Mouse (Mus musculus) adrenal gland, adult 2 months (tissue): ENCODE data around the gene Fanci. TPM values are rescaled to one million over a fixed set of nuclear protein-coding genes. Genes with fewer than 3 reads are reported as not detected.

Experiments used
- polyA plus RNA-seq: library from polyadenylated mRNA; depleted of rRNA; stranded (reverse); fragments of >200 nt; gene quantifications from 2 replicates; pipeline ENCODE4 v1.2.3, GENCODE M21; 2012; rRNA removed
- total RNA-seq, 2 experiments: library from RNA; stranded (reverse); gene quantifications; 2 replicates each; pipeline ENCODE4 v1.2.3; 2021

Gene Fanci
- total and polyA plus RNA-seq, 3 experiments: 0.35 to 0.49 (median 0.37) TPM

Other genes starting within 250 kb of the Fanci start
- gene Mfge8, start 242.9 kb upstream of the Fanci start, total RNA-seq: 100 to 1,000 TPM; 214 to 349 TPM
- 526 and 669 TPM in 2 replicates for gene Mfge8, start 242.9 kb upstream of the Fanci start, polyA plus RNA-seq
- 1,000 to 10,000 TPM; 1,164 to 1,465 TPM for gene Abhd2, start 118.7 kb upstream of the Fanci start, total RNA-seq
- 187 and 262 TPM in 2 replicates for gene Abhd2, start 118.7 kb upstream of the Fanci start, polyA plus RNA-seq
- gene Rlbp1, start 4.9 kb upstream of the Fanci start, total RNA-seq: not detected
- 0.38 and 0.56 TPM in 2 replicates for gene Rlbp1, start 4.9 kb upstream of the Fanci start, polyA plus RNA-seq
- 10 to 100 TPM; 65.7 to 69.3 TPM for gene Polg, start 74.4 kb downstream of the Fanci start, total RNA-seq
- 49.3 and 50.1 TPM in 2 replicates for gene Polg, start 74.4 kb downstream of the Fanci start, polyA plus RNA-seq
- gene Rhcg, start 225.7 kb downstream of the Fanci start, total RNA-seq: 10 to 100 TPM; 25.7 to 44.4 TPM
- gene Rhcg, start 225.7 kb downstream of the Fanci start, polyA plus RNA-seq: 0.67 and 10.0 TPM in 2 replicates